Mouse (Mus musculus) ES-E14 (cell line): ENCODE results near the gene Myl7.

Experiments
- HCFC1 ChIP-seq: IDR thresholded peaks from 2 replicates; pipeline ENCODE4 v1.6.1; 2012; ENCODE audit warnings: low read length, inconsistent platforms, borderline replicate concordance; ENCODE audit not compliant: insufficient read depth
- MAFK ChIP-seq: IDR thresholded peaks from 2 replicates; pipeline ENCODE4 v1.6.1; 2014; ENCODE audit warnings: mild to moderate bottlenecking, low read depth, low read length, inconsistent platforms; ENCODE audit not compliant: insufficient read depth
- ZC3H11A ChIP-seq: IDR thresholded peaks from 2 replicates; pipeline ENCODE4 v1.6.1; 2012; ENCODE audit warnings: low read depth, mild to moderate bottlenecking, inconsistent platforms, low read length, borderline replicate concordance
- ZNF384 ChIP-seq: IDR thresholded peaks from 2 replicates; pipeline ENCODE4 v1.6.1; 2012; ENCODE audit warnings: low read depth, low read length, inconsistent platforms

DNA sequence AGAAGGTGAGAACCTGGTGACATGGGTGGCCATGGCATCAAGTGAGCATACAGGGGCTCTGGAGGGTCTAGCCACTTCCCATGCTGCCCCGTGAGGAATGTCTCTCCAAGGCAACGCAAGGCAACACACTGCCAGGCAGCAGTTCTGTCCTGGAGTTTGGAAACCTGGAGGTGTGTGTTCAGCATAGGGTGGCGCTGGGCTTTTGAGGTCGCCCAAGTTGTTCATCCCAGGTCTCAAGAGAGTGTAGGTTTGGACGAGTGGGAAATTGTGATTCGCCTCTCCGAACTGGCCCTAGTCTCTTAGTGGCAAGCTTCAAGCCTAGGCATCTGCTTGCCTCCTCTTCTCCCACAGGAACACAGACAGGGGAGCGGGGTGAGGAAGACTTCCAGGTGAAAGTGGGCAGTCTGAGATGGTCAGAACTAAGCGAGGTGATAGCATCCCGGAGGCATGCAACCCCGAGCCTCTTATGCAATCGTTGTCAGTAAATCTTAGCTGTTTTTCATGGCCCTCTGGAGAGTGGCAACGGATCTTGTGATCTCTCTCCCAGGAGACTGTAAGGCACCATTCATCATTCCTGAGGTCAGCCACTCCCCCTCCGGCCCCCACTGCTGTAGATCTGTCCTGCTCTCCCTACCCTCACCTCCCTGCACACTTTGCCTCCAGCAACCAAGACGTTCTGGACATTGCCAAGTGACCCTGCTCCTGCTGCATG lies 36.0 kb downstream of the Myl7 start:
- TF ChIP-seq HCFC1, result no peak
- no peak for TF ChIP-seq ZNF384
- TF ChIP-seq MAFK, result no peak
- no peak for TF ChIP-seq ZC3H11A
